Mouse (Mus musculus) Muller cell, postnatal 12 days (primary cell): ENCODE results near the gene Tmem150b.
A peak's percentile ranks its signal among the peaks of the same experiment; 100 is the strongest.

Experiments
- DNase-seq: peaks from one replicate; pipeline ENCODE4 v3.0.0-alpha.2; 2015; ENCODE audit errors: inconsistent ontology term

Tmem150b gene

GRCm38 (mm10) chr7:4731090-4731489, 6.0 kb upstream of the Tmem150b start:
- no peak for DNase-seq

- DNase-seq = no peak
Measured at GRCm38 (mm10) chr7:4724359-4724758, 690 bp downstream of the Tmem150b start.

- DNase-seq = no peak
Measured at GRCm38 (mm10) chr7:4723508-4723907, 1.5 kb downstream of the Tmem150b start.

GRCm38 (mm10) chr7:4719276-4719675, 5.8 kb downstream of the Tmem150b start:
- DNase-seq = no peak

- no peak for DNase-seq
Measured at GRCm38 (mm10) chr7:4716955-4717354, 8.1 kb downstream of the Tmem150b start.

- no peak for DNase-seq
Measured at GRCm38 (mm10) chr7:4712594-4712993, 12.5 kb downstream of the Tmem150b start.

- peak; percentile 26 for DNase-seq
Measured at GRCm38 (mm10) chr7:4705098-4705497, 20.0 kb downstream of the Tmem150b start.

- no peak for DNase-seq
Measured at GRCm38 (mm10) chr7:4703195-4703594, 21.9 kb downstream of the Tmem150b start.

- DNase-seq = no peak
Measured at GRCm38 (mm10) chr7:4702334-4702733, 22.7 kb downstream of the Tmem150b start.

GRCm38 (mm10) chr7:4693004-4693403, 32.0 kb downstream of the Tmem150b start:
- DNase-seq = no peak

GRCm38 (mm10) chr7:4690951-4691653, 33.9 kb downstream of the Tmem150b start:
- DNase-seq = peak; percentile 20

- DNase-seq = peak; percentile 95
Measured at GRCm38 (mm10) chr7:4690387-4690786, 34.7 kb downstream of the Tmem150b start, which contains the start of gene Brsk1. Gene Brsk1 (plus strand): TSS chr7:4690604.

- DNase-seq = peak; percentile 98
Measured at GRCm38 (mm10) chr7:4684632-4685417, 40.2 kb downstream of the Tmem150b start, which contains the start of gene Hspbp1. Gene Hspbp1 (minus strand): TSS chr7:4685068.

GRCm38 (mm10) chr7:4684203-4684602, 40.8 kb downstream of the Tmem150b start:
- DNase-seq = no peak

GRCm38 (mm10) chr7:4683307-4683706, 41.7 kb downstream of the Tmem150b start:
- no peak for DNase-seq

- no peak for DNase-seq
Measured at GRCm38 (mm10) chr7:4675200-4675599, 49.8 kb downstream of the Tmem150b start.

GRCm38 (mm10) chr7:4674114-4674731, 50.8 kb downstream of the Tmem150b start:
- DNase-seq = no peak

- DNase-seq = peak; percentile 22
Measured at GRCm38 (mm10) chr7:4671956-4672355, 53.1 kb downstream of the Tmem150b start.

GRCm38 (mm10) chr7:4670655-4671255, 54.3 kb downstream of the Tmem150b start:
- no peak for DNase-seq

- no peak for DNase-seq
Measured at GRCm38 (mm10) chr7:4669156-4669555, 55.9 kb downstream of the Tmem150b start.

GRCm38 (mm10) chr7:4668506-4668905, 56.5 kb downstream of the Tmem150b start:
- DNase-seq = no peak

GRCm38 (mm10) chr7:4666871-4667270, 58.2 kb downstream of the Tmem150b start:
- DNase-seq = no peak
